Mouse (Mus musculus) embryo, embryonic 11.5 days (tissue): ENCODE data around the gene Arrdc5.

Experiments
- DNase-seq: peaks from one replicate; pipeline ENCODE4 v3.0.0-alpha.2; 2012; ENCODE audit warnings: low read depth, low spot score

The Arrdc5 gene

DNA sequence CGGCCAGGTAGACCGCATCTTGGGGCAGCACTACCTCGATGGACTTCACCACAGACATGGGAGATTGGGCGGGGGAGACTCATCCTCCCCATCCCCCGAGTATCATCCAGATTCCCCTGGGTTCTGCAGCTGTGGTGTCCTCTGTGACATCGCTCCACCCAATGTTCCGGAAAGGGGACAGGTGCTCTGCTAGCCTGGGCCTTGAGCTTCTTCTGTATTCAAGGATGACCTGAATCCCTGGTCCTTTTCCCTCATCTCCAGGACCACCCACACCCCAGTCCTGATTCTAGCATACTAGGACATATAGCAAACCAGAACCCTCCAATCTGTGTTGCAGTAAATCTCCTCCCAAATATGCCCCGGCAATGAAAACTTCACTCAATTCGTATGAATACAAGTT lies at the start of gene Arrdc5:
Gene Arrdc5, minus strand, starts transcription at position 101 of the 400 bp plus-strand sequence.
- no peak for DNase-seq

DNA sequence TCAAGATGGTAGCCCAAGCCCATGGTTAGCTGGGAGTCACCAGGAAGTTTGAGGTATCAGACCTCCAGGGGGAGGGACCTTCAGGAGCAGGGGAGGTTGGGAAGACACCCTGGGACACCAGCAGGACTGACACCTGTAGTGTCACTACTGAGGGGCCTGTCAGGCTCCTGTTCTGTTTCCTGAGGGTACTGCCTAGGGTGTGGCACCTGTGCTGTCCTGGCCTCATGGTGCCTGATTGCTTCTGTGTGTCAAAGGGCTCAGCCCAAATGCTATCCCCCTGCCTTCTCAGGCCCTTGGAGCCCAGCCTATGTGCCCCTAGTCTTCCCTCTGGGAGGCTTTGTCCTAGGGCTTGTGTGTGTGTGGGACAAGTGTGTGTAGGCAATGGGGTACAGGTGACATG lies 48.5 kb upstream of the Arrdc5 start:
- no peak for DNase-seq

DNA sequence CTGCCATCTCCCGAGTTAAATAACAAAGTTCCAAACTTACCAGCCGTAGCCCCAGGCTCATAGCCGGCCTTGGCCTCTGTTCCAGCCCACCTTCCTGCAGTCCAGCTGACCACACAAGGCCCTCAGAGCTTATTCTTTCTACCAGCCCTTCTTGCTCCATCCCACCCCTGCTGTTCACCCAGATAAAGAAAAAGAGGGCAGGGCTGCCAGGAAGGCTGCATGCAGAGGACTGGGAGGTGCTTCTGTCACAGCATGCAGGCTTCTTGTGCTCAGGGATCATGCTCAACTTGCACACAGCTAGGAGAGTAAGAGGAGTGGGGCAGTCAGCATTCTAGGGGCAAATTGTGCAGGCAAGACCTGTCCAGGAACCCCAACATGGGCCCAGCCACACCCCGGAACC lies 48.0 kb upstream of the Arrdc5 start:
- no peak for DNase-seq

DNA sequence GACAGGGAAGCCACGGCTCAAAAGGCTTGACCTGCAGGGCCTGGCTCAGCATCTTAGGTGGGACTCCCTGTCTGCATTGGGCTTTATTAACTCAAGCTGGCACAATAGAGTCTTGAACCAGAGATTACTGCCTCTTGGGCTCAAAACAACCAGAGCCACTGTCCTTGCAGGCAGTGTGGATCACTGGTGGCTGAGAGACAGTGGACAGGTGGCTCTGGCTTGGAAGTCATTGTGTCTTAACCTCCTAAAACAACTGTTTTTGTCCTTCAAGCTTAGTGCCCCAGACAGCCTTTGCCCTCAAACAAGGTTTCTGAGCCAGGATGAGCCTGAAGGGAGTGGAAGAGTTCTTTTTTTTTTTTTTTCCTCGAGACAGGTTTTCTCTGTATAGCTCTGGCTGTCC lies 45.3 kb upstream of the Arrdc5 start:
- DNase-seq: no peak

DNA sequence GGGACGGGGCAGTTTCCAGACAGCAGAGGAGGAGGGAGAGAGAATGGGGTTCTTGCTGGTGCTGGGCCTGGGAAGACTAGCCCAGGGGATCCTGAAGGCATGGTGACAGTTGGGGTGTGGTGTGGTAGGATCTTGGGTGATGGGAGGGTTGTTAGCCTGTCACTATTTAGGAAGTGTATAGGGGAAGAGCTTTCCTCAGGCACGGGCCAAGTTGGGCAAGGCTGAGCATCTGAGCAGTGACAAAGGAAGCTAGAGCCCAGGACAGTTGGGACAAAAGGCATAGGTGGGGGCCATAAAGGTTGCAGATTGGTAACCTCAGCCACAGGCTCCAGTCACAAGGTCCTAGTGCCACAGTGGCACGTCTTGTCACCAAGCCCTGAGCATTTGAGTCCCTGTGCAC lies 43.4 kb upstream of the Arrdc5 start:
- DNase-seq: no peak

DNA sequence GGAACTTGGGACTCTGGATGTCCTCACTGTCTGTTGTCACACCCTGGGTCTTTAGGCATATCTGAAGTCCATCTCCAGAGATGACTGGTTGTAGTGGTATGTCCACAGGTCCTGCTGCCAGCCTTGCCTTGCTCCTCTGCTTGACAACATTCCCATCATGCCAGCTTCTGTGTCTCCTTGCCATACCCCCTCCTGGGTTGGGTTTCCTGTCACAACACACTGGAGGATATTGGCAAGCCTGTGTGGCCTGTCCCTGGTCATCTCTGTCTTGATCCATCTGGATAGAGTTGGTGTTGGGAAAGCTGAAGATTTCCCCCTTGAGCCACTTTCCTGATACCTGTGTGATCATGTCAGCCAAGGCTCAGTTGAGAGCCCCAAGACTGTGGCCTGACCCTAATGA lies 40.6 kb upstream of the Arrdc5 start:
- DNase-seq: no peak

DNA sequence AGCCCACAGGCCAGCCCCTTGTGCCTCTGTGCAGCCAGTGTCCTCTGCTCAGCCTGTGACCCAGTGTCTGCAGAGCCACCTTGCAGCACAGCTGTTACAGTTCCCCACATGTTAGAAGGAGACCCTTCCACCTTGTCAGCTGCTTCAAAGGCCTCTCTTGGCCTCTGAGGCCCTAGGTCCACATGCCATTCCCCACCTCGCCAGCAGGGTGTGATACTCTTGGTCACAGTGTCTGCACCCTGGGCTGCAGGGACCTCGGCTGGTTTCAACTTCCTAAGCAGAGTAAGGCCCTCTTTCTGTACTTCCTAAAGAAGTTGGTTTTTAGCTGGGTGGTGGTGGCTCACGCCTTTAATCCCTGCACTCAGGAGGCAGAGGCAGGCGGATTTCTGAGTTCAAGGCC lies 38.8 kb upstream of the Arrdc5 start:
- no peak for DNase-seq

DNA sequence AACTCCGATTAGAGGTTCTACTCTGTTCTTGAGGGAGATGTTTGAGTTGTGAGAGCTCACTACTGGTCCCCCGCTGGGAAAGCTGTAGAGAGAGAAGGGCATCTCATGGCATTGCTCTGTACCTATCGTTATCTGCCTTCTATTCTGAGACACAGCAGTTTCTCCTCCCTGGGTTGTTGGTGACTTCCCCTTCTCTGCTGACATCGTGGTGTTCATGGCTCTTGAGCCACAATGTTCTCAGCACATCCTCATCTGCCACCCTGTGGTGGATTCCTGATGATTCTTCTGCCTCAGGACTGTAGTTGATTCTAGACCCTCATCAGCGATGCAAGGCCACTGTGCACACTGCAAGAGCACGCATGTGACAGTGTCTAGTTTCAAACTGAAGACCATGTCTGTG lies 37.7 kb upstream of the Arrdc5 start:
- no peak for DNase-seq

DNA sequence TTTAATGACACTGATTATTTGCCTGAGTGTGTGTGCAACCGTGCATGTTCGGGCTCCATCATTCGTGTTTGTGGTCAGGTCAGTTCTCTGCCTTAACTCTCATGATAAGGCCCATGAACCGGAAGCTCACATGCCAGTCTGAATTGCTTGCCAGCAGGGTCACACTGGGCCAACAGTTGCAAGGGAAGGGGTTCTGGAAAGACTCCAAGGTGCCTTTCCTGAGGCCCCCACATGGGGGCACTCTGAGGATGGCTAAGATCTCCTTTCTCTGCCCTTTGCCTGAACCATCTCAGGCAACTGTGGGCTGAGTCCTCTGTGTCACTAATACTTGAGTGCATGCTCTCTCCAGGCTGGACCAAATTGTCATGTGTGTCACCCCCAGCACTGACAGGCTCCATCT lies 37.1 kb upstream of the Arrdc5 start:
- no peak for DNase-seq

DNA sequence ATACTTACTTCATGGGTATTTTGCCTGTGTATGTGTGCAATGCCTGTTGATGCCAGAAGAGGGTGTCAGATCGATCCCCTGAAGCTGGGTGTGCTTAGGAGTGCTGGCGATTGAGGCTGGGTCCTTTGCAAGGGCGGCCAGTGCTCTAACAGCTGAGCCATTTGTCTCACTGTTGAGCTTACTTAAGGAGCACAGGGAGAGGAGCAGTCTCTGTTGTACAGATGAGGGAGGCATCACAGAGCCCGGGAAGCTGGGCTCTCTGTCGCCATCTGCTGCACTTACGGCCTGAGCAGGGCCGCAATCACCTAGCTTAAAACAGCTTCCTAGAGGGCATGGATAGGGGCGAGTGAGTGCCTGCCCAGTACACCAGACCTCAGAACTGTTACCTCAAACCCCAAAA lies 32.9 kb upstream of the Arrdc5 start:
- DNase-seq: no peak

DNA sequence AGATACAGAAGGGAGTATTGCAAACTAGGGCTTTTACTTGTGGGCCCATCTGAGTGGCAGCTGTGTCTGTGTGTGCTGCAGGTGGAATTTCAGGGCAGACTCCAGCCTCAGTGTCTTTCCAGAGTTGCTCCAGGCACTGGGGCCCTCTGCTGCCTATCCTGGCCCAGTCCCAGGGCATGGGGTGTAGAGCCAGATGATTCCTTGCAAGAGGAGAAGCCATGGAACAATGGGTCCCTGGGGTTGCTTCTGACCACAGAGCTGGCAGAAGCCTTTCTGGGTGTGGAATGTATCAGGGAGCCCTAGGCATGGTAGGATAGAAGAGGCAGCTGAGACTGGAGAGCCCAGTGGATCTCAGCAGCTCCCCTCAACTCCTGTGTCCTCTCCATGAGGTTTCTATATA lies 31.2 kb upstream of the Arrdc5 start:
- DNase-seq: no peak

DNA sequence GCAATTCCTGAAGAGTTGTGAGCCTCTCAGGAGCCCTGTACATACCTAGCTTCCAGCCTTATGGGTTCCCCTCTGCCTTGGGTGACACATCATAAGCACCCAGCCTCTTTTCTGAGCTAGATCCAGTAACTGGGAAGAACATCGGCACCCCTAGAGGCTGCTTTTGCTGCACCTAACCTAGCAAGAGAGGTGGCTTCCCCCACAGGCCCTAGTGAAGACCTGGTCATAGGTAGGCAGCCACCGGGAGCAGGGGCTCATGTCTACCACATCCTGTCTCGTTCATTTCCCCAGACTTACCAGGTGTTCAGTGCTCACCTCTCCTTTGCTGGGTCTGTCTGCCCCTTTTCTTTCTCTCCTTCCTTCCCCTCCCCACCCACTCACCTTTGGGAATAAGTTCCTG lies 30.3 kb upstream of the Arrdc5 start:
- DNase-seq: no peak

DNA sequence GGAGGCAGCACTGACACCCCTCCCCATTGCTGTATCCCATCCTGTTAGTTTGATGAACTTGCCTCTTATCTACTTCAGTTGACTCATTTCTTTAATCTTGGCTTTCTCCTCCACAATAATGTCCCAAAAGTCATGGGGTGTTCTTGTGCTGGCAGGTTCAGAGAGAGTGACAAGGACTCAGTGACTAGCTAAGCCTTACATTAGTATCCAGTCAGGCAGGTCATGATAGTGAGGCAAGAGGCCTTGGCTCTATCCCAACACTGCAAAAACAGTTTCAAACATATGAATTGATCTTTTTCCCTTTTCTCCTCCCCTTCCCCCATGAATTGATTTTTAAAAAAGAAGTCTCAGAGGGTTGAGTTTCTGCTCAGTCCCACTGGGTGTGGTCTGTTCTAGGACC lies 29.2 kb upstream of the Arrdc5 start:
- no peak for DNase-seq

DNA sequence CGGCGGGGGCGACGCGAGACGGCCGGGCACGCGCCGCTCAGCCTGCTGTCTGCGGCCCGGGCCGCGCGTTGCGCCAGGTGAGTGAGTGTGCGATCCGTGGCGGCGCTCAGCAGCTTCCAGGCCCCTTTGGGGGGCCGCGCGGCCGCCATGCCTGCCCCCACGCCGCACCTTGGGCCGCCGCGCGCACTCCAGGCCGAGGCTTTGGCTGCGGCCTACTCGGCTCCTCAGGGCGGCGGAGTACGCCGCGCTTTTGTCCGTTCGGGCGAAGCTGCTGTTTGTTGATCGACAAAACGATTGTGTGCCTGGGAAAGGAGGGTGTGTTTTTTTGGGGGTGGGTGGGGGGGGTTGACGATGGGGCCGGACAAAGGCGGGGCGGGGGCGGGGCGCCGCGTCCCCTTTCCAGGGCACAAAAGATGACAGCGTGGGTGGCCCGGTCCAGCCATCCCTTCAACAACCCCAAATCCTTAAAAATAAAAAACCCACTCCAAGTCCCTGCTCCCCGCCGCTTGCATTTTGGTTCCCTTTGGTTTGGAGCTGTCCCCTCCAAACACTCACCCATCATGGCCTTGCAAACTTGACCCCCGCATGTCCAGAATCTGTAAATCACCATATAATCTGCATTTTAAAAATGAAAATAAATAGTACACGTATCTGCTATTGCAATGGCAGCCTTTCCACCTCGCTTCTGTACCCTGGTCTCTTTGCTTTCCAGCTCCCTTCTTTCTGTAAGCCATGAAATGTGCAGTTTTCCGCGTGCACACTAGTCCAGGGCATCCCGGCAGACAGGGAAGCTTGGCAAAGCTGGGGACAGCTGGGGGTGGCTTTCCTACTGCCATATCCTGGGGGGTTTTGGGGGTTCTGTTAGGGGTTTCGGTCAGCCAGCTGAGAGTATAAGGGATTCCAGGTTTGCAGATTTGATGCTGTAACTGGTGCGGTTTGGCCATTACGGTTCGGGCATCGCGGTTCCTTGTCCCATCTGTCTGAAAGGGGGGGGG lies 26.4 kb upstream of the Arrdc5 start:
- no peak for DNase-seq

DNA sequence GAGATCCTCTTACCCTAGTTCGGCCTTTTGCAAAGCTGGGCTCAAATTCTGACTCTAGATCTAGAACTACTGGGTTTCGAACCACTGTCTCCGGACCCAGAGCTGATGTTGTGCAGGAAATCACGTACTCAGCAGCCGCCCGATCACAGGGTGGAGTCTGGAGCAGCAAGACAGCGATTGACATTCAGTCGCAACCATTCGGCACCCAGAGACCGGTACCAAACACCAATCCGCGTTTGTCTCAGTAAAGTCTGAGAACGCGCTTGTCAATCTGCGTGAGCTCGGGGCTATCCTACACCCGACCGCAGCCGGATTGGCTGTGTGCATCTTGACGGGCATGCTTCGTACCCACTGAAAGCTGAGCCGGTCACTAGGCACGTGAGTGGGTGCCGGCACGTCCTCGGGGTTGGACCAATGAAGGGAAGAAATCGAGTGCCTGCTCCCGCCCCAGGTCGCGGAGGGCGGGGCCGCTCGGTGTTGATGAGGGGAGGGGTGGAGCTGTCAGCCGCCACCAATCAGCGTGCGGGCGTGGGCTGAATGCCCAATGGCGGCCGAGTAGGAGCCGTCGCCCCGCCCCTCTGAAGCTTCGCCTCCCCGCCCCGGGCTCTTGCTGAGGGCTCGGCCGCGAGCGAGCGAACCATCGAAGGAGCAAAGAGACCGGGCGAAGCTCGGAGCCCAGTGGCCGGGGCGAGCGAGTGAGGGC lies 25.5 kb upstream of the Arrdc5 start, which contains the start of gene Kdm4b:
Gene Kdm4b, plus strand, starts transcription at position 613 of the 703 bp plus-strand sequence.
- peak; percentile 97 for DNase-seq

DNA sequence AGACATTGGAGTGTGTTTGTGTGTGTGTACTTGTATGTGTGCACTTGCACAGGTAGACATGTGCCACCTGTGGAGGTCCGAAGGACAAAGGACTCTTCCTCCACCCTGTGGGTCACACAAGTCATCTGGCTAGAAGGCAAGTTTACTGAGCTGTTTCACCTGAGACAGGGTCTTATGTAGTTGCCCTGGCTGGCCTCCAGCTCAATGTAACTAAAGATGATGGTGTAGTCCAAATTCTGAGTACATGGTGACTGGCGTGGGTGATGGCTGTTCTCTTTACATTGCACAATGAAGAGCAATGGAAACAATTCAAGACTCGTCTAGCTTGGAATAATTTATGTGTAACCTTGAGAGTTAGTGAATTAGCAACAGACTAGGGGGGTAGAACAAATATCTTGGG lies 24.3 kb upstream of the Arrdc5 start:
- no peak for DNase-seq

DNA sequence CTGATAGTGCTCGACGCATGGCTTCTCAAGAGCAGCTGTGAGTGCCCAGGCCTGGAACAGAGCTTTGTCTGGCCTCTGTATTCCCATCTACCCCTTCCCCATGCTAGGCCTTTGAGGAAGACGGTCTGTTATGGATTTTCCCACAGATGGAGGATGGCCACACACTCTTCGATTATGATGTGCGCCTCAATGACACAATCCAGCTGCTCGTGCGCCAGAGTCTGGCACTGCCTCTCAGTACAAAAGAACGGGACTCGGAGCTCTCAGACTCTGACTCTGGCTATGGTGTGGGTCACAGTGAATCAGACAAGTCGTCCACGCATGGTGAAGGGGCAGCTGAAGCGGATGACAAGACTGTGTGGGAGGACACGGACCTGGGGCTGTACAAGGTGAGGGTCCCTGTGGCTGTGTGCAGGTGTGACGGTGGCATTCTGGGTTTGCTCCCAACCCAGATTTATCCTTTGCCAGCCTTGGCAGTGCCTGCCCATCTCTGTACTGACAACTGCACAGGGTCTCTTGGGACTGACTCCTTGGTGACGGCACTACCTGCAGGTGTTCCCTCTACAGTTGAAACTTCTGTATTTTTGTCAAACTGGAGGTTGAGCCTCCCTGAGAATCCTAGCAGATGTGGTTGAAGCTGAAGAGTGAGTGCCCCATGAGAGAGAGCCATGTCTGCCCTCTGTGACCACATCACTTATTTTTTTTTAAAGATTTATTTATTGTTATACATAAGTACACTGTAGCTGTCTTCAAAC lies 9.3 kb upstream of the Arrdc5 start:
- no peak for DNase-seq

DNA sequence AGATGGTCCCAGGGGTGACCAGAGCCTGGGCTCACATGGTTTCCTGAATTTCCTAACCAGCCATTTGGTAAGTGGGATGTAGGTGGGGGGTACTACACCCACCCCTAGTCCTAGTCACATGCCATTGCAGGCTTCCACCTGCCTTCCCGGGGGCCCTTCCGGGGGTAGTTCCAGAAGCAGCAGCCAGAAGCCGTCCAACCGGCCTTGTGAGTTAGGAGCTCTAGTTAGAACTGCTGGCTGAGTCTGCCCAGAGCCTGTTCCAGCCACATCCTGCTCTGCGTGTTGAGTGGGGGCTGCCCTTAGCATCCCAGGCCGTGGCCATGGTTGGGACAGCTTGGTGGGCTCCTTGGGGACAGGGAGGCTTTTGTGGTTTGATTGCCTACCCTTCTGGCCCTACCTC lies 8.0 kb upstream of the Arrdc5 start:
- DNase-seq: no peak

DNA sequence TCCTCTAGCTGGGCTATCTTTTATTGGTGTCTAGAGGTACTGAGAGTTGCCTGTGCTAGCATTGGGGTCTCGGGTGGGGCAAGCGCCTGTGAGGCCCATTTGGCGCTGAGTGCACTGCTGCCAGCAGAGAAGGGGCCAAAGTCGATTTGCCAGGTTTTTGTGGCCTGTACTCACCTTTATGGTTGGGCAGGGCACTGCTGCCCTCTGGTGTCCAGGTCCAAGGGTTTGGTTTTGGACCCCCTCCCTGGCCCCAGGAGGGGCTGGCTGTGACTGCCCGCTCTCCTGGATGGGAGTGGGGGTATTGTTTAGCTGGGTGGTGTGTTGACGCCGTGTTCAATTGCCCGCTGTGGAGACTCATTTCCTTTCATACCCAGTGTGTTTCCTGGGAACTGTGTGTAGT lies 5.7 kb upstream of the Arrdc5 start:
- DNase-seq: no peak

DNA sequence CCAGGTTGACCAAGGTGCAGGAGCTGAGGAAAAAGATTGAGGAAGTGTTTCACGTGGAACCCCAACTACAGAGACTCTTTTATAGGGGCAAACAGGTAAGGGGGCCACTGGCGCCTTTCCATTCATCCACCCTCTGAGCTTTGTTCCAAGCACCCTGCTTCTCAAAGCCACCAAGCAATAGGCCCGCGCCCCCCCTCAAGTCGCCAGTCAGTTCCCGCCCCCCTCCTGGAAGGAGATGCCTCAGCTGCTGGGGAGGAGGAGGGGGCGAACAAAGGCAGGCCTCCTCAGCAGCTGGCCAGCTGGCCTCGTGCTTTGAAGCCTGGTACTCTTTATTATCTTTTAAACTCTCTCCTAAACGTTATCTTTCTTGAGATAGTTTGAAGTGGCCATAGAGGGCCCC lies 5.1 kb upstream of the Arrdc5 start:
- DNase-seq: no peak

DNA sequence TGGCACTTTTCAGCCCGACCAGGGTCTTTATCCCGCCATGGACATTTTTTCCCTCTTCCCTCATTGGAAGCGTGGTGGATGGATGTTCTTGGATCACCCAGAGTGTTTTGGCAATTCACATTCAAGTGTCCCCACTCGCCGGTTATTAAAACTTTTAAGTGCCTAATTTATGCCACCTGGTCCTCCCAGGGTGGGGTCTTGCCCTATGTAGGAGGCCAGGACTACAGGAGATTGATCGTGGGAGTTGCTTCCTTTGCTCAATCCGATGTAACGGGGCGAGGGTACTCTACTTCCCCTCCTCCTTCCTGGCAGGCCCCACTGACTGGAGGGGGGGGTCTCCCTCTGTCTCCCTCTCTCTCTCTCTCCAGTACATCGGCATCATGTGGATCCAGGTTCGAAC lies 4.6 kb upstream of the Arrdc5 start:
- DNase-seq: no peak
